Mouse (Mus musculus): ENCODE results near the gene Ubc.
"Not testable (repeated sequence)": the region's sequence is repeated elsewhere in the genome, so short reads cannot be mapped to it uniquely, and the experiment has no call there.

Ubc gene

DNA sequence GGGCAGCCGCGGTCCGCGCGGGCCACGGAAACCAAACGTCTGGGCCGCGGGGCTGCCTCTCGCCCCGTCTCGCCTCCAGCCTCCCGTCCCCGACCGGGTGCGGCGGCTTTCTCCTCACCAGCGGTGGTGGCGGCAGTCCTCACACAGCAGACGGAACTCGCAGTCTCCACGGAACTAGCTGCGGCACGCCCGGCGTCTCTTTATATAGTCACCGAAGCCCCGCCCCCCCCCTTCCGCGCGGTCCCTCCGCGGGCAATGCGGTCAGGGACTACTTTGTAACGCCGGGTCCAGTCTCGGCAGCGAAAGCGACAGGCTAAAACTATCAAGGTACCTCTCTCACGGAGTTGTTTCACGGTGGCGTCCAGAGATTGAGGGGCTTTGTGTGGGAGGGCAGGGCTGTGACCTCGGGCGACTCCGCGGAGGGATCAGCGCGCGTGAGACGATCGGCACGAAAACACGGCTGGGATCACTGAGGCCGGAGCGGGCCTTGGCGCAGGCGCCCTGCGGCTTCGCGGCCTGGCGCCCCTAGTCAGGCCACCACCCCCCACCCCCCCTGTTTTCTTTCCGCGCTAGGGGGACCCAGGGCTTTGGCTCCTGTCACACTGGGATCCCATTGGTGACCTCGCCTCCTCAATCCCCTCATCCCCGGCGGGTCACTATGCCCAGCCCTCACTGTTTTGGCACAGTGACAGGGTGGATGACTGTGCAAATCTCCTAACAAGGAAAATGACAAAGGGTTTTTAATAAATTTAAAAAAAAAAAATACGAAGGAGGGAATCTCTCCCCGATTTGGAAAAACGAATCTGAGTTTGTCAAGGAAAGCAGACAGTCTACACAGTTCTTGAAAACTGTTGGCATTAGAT, at the start of gene Ubc:
TSS of gene Ubc (minus strand) at position 624 of the 863 bp plus-strand sequence.
- DNase-seq = peak; percentile 90

DNA sequence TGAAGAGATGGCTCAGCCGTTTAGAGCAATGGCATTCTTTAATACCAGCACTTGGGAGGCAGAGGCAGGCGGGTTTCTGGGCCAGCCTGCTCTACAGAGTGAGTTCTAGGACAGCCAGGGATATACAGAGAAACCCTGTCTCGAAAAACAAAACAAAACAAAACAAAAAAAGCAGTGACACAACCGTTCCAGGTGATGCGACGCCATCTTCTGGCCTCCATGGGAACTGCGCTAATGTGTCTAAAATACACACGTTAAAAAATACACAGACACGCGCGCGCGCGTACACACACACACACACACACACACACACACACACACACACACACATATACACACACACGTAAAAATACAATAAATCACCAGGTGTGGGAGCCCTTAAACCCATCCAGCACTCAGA, 44.3 kb upstream of the Ubc start:
- DNase-seq = not testable (repeated sequence)

DNA sequence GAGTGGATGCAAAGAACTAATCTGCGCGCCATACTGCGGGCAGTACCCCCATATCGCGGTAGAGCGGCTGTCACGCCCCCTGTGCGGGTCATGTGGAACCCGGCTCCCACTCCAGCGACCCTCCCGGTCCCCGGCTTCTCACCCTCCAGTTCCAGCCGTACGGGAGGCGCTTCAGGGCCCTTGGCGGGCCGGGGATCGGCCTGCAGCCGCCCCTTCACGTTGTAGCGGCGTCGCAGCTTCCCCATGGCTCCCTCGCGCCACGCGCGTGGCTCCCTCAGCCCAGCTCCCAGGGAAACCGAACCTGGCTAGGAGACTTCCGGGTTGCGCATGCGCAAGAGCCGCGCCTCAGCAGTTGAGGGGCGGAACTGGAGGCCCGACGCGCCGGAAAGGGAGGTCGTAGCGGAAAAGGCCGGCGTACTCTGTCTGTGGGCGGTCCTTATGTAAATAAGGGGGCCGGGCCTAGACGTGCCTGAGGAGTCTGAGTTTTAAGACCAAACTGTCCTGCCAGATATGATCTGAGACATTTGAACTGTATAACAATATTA, 43.9 kb upstream of the Ubc start, which contains the start of gene Dhx37:
TSS of gene Dhx37 (minus strand) at position 329 of the 545 bp plus-strand sequence.
- DNase-seq = peak; percentile 91

DNA sequence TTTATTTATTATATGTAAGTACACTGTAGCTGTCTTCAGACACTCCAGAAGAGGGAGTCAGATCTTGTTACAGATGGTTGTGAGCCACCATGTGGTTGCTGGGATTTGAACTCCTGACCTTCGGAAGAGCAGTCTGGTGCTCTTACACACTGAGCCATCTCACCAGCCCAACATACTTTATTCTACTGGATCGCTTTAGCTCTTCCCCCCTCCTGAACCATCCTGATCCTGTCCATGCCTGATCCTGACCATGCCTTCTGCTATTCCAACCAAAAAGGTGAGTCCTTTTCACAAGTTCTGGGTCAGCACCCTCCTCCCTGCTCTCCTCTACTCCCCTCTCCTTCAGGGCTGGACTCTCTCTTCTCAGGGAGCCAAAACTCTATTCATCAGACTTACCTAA, 42.3 kb upstream of the Ubc start:
- DNase-seq = not testable (repeated sequence)

DNA sequence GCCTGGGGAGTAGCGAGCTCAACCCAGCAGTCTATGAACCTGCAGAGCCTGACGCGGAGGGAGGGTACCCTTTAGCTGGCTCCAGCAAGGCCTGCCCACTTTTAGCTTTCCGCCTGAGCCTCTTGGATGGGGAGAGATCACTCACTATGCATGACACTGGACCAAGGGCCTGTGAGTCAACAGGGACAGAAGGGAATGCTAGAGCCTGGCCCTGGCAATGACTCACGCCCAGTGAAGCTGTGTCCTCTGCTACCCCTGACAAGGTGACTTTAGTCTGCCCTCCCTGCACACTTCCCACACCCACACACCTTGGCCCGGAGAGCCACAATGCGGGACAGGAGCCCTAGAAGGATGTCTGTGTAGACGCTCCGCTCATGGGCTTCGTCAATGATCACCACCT, 36.3 kb upstream of the Ubc start:
- no peak for DNase-seq

DNA sequence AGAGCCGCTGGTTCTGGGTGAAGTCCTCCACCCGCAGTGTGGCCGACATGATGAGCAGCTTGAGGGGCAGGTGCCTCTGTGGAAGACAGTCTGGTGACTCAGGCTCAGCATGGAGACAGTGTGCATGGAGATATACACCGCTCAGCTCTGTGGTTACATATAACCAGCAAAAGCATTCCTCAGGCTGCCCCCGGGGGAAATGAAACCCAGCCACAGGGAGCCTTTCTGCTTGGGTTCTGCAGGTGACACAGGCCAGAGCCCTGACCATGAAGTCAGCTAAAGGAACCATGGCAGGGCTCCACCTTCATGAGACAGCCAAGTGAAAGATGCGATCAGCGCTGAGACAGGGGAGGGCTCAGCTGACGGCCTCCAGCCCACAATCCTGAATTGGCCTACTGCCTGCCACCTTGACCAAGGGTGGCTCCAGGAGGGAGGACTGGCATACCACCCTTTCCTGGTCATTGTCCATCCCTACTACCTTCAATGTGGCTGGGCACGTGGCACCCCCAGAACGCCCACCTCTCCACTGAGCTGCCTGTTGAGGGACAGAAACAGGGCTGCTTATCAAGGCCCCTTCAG, 35.8 kb upstream of the Ubc start:
- DNase-seq = no peak

- DNase-seq = no peak
Measured at GRCm38 (mm10) chr5:125419124-125419523, 29.1 kb upstream of the Ubc start.

- DNase-seq = no peak
Measured at GRCm38 (mm10) chr5:125418636-125419035, 28.6 kb upstream of the Ubc start.

DNA sequence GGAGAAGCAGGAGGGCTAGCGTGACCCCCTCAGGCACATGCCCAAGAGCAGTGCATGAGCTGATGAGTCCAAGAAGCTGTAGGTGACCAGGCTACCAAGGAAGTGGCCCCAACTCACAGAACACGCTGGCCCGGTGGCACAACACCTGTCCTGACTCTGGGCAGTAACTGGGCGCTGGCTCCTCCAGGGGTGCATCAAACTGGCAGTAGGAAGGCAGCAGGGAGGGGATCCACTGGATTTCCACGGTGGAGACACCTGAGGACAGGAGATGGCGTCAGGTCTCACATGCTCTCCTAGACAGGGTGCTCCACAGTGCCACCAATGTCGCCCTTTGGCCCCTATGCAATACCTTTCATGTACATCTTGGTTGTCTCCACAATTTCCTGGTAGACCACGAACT, 26.2 kb upstream of the Ubc start:
- DNase-seq = no peak

GRCm38 (mm10) chr5:125413763-125414162, 23.8 kb upstream of the Ubc start:
- DNase-seq = no peak

DNA sequence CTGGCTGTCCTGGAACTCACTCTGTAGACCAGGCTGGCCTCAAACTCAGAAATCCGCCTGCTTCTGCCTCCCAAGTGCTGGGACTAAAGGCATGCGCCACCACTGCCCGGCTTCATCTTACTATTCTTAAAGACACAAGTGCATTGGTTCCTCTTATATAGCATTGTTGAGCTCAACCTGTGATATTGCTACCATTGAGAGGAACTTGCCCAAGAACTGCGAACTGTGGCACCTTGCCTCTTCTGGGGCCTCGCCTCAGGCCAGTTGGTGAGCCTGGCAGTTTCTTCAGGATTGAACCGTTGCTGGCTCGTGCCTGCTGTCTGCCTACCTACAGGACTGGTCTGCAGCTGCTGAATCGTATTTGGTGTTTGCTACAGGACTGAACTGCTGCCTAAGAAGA, 22.5 kb upstream of the Ubc start:
- DNase-seq = not testable (repeated sequence)

DNA sequence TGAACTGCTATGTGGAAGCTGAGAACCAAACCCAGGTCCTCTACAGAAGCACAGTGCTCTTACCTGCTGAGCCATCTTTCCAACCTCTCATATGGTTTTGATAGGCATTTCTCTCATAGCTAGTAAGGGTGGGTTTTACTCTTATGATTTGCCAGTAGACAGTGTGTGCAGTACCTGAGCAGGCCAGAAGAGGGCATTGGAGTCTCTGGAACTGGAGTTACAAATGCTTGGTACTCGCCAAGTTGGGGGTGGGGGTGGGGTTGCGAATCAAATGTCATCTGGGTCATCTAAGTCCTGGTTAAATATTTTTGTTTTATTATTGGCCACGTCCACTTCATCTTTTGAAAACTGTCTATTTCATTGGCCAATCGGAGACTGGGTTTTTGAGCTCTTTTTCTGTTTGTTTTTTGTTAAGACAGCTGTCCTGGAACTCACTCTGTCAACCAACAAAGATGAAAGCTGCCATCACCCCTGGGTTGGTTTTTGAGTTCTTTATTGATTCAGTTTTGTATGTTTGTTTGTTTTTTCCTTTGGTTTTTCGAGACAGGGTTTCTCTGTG, 22.0 kb upstream of the Ubc start:
- DNase-seq = peak; percentile 61

DNA sequence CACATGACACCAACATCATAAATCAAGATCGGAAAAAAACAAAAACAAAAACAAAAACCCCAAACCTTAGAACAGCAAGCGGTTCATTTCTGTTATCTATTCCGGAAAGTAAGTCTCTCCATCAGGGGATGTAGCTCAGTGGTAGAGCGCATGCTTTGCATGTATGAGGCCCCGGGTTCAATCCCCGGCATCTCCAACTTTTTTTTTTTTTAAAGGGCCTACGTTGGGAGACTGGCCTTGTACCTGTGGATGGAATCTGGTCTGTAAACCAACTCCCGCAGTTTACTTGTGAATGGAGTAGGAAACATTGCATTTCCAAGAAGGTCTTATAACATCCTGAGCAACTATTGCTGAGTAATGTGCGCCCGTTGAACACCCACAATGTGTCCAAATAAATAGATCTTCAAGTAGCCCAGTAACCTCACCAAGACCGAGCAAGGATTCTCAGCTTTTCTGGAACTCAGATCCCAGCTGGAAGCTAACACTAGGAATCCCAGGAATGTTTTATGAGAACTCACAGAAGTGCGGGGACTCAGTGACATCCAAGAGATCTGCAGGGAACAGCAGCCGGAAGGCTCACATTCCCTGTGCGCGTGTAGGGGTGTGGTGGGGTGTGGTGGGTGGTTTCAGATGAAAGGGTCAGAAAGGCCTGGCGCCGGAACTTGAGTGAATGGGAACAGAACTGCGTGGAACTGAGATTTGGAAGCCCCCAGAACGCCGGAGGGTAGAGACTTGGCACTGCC, 19.5 kb upstream of the Ubc start:
- no peak for DNase-seq

GRCm38 (mm10) chr5:125408842-125409241, 18.8 kb upstream of the Ubc start:
- peak; percentile 80 for DNase-seq

DNA sequence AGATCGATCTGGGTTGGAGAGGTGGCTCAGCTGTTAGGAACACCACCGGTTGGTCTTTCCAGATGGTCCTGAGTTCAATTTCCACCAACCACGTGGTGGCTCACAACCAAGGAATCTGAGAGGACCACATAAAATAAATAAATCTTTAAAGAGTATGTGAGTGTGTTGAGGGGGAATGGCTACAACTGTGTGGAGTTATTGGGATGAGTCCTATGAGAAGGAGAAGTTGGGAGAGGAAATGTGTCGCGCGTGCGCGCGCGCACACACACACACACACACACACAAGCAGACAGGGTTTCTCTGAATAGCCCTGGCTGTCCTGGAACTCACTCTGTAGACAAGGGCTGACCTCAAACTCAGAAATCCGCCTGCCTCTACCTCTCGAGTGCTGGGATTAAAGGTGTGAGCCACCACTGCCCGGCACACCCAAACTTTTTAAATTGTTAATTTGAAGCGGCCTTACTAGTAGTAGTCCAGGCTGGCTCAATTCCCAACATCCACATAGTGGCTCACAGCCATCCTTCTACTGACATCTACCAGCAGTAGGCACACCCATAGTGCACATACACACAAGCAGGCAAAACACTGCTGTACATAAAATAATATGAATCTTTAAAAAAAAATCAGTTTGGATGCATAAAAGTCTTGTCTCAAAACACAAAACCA, 18.0 kb upstream of the Ubc start:
- no peak for DNase-seq

- no peak for DNase-seq
Measured at GRCm38 (mm10) chr5:125407020-125407830, 17.2 kb upstream of the Ubc start.

DNA sequence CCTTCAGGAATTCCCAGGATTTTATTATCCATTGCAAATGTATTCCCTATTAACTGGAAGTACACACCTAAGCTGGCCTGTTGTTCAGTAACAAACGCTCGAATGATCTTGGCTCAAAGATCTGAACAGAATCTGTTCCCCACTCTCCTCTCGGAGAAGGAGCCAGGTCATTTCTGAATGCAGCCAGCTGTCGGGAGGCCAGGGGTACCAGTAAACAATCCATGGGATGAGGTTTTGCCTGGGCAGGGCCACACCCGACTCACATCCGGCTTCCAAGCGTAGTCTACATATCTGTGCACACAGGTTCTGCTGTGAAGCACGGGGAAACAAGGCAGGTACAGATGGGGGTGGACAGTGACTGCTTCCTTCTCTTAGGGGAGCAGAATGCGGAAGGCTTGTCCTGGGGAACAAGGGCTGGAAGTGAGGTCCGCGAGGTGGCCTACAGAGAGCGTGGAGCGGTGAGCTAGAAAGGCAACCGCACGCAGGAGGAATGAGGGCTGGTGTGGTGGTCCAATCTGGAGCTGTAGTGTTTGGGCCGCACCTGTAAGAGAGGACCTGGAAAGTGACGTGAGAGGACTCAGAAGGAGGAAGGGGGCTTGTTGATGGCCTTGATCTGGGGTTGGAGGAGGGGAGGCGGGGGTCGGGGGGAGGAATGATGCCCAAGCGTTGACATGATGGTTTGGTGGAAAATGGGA, 16.5 kb upstream of the Ubc start:
- peak; percentile 79 for DNase-seq

- DNase-seq = peak; percentile 83
Measured at GRCm38 (mm10) chr5:125405546-125406248, 15.7 kb upstream of the Ubc start.

DNA sequence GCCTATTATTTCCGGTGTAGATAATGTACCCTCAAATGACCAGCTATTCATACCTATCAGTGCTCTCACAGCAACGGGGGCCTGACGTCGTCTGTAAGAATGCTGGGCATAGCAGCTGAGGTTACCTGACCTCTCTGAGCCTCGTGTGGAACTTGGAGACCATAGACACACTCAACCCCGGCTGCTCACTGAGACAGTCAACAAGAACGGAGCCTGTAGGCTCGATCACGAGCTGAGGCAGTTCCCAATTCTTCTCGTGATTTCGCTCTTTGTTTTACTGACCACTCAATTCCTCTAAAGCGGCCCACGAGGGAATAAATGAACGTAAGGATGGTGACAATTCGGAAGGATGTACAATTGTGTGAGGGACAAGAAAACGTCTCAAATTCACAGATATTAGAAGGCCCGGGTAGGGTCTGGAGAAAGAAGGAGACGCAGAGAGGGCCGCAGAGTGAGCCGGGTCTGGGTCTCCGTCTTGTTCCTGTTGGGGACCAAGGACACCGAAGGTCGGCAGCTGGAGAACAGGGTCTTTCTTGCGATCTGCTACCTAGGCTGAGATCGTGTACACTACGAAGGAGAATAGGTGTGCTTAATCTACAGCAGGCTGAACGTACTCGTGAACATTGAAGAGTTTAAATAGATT, 15.0 kb upstream of the Ubc start:
- peak; percentile 58 for DNase-seq

DNA sequence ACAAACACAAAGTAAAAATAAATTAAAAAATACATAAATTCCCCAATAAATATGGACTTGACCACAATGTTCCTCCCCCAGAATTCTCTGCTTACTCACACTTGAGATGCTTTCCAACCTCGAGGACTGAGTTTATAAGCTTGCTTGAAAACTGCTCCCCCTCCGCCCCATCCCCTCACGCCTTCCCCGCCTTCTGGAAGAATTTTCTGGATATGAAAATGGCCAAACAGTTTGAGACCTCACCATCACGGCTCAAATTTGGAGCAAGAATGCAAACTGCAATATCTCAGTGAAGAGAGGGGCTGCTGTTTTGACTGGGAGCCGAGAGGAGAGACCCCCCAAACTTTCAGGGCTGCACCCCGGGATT, 14.5 kb upstream of the Ubc start:
- no peak for DNase-seq

Data from kidney, adult 11 months (tissue).